ENCODE assay signal across 8 mouse cellular contexts in genomic region chr11:107955191-107956062, GRCm38 (mm10).
"Had no signal": no experiment of that assay in that cellular context is flagged by ENCODE, and none has a peak within 500 bp of the region (broad histone marks: within the 10 kb centered on the region; RNA-seq: fewer than 3 reads in every experiment).

No protein-coding gene starts in this region.

- H3K36me3 ChIP-seq: midbrain, embryonic 12.5 days had no signal

- H3K9me3 ChIP-seq: limb, embryonic 15.5 days; midbrain, embryonic 12.5 days had no signal

- ATAC-seq: liver, embryonic 12.5 days had no signal

- H3K4me2 ChIP-seq: limb, embryonic 15.5 days; liver, embryonic 12.5 days; lung, embryonic 14.5 days; midbrain, embryonic 12.5 days had no signal

- H3K4me1 ChIP-seq: limb, embryonic 15.5 days; liver, embryonic 12.5 days; midbrain, embryonic 12.5 days had no signal

- DNase-seq: kidney, postnatal 14 days; lung, embryonic 14.5 days; lung, postnatal 10 days; thymus, postnatal 4 days had no signal

- H3K9ac ChIP-seq: limb, embryonic 15.5 days; liver, embryonic 12.5 days; lung, embryonic 14.5 days; midbrain, embryonic 12.5 days had no signal

- H3K4me3 ChIP-seq: limb, embryonic 15.5 days; liver, embryonic 12.5 days; midbrain, embryonic 12.5 days had no signal

- H3K27ac ChIP-seq: limb, embryonic 15.5 days; liver, embryonic 12.5 days; midbrain, embryonic 12.5 days; stomach, postnatal 0 days had no signal

- H3K27me3 ChIP-seq: limb, embryonic 15.5 days; liver, embryonic 12.5 days; midbrain, embryonic 12.5 days had no signal
